Mouse (Mus musculus) adrenal gland, postnatal 25 days (tissue): ENCODE data around the gene Thap8. TPM values are rescaled to one million over a fixed set of nuclear protein-coding genes. Genes with fewer than 3 reads are reported as not detected.

Experiments used
- total RNA-seq: library from RNA; stranded (reverse); gene quantifications from 2 replicates; pipeline ENCODE4 v1.2.3, GENCODE M21; 2021

Gene Thap8
- total RNA-seq, 1 experiment from 2014 or later: 1.2 TPM

Other genes starting within 250 kb of the Thap8 start
- 3.8 and 4.0 TPM in 2 replicates for gene Zfp14, start 228.7 kb upstream of the Thap8 start, total RNA-seq
- 3.2 and 3.7 TPM in 2 replicates for gene Zfp82, start 207.2 kb upstream of the Thap8 start, total RNA-seq
- not detected in 2 replicates for gene Gm26920, start 189.7 kb upstream of the Thap8 start, total RNA-seq
- gene Zfp566, start 189.6 kb upstream of the Thap8 start, total RNA-seq: 3.1 and 4.2 TPM in 2 replicates
- 48.8 TPM in 2 replicates for gene Zfp260, start 185.3 kb upstream of the Thap8 start, total RNA-seq
- gene Zfp382, start 158.2 kb upstream of the Thap8 start, total RNA-seq: 3.6 and 4.9 TPM in 2 replicates
- gene Zfp146, start 110.3 kb upstream of the Thap8 start, total RNA-seq: 45.3 and 50.2 TPM in 2 replicates
- 288 and 306 TPM in 2 replicates for gene Cox7a1, start 96.0 kb upstream of the Thap8 start, total RNA-seq
- 624 and 670 TPM in 2 replicates for gene Capns1, start 81.3 kb upstream of the Thap8 start, total RNA-seq
- gene Polr2i, start 48.1 kb upstream of the Thap8 start, total RNA-seq: 63.2 and 71.6 TPM in 2 replicates
- gene Tbcb, start 47.8 kb upstream of the Thap8 start, total RNA-seq: 77.0 and 86.6 TPM in 2 replicates
- gene Ovol3, start 44.4 kb upstream of the Thap8 start, total RNA-seq: not detected in 2 replicates
- 7.2 and 8.4 TPM in 2 replicates for gene Wdr62, start 325 bp downstream of the Thap8 start, total RNA-seq
- gene Clip3, start 11.6 kb downstream of the Thap8 start, total RNA-seq: 21.1 and 29.5 TPM in 2 replicates
- 51.6 and 59.2 TPM in 2 replicates for gene Alkbh6, start 28.6 kb downstream of the Thap8 start, total RNA-seq
- gene Syne4, start 34.7 kb downstream of the Thap8 start, total RNA-seq: 29.0 and 41.3 TPM in 2 replicates
- 1.5 and 2.0 TPM in 2 replicates for gene E130208F15Rik, start 41.6 kb downstream of the Thap8 start, total RNA-seq
- 13.1 and 14.1 TPM in 2 replicates for gene Sdhaf1, start 43.8 kb downstream of the Thap8 start, total RNA-seq
- gene Lrfn3, start 82.7 kb downstream of the Thap8 start, total RNA-seq: 16.6 and 19.4 TPM in 2 replicates
- gene Tyrobp, start 133.7 kb downstream of the Thap8 start, total RNA-seq: 14.9 and 15.0 TPM in 2 replicates
- 2.6 TPM in 1 of 2 replicates, not detected in the other for gene Hcst, start 139.8 kb downstream of the Thap8 start, total RNA-seq
- gene Nfkbid, start 141.6 kb downstream of the Thap8 start, total RNA-seq: 1.2 and 2.1 TPM in 2 replicates
- 19.6 and 29.9 TPM in 2 replicates for gene Aplp1, start 165.4 kb downstream of the Thap8 start, total RNA-seq
- gene Kirrel2, start 177.6 kb downstream of the Thap8 start, total RNA-seq: not detected in 2 replicates
- gene Nphs1, start 178.2 kb downstream of the Thap8 start, total RNA-seq: not detected in 2 replicates
- gene Prodh2, start 213.5 kb downstream of the Thap8 start, total RNA-seq: 1.6 TPM in 1 of 2 replicates, not detected in the other